Comparison of ENCODE assay signal across 19 mouse cellular contexts in genomic region chr12:104235915-104236314, GRCm38 (mm10). TPM values are rescaled to one million over a fixed set of nuclear protein-coding genes. Genes with fewer than 3 reads are reported as not detected.
DNase-seq lines count a peak whose midpoint lies in the region; ATAC-seq and TF ChIP-seq lines count a peak whose summit lies in the region.
"Had no signal": no experiment of that assay in that cellular context is flagged by ENCODE, and none has a peak within 500 bp of the region (broad histone marks: within the 10 kb centered on the region; RNA-seq: fewer than 3 reads in every experiment).

Gene Serpina3g (plus strand): TSS chr12:104236245.

- H3K36me3 ChIP-seq in kidney, postnatal 0 days (ENCODE audit: insufficient read depth, low read length): no peaks in the 10 kb centered on the region
- H3K36me3 ChIP-seq in splenic B cell, adult 2 months (ENCODE audit: control insufficient read depth, insufficient read depth, low read length, poor library complexity, severe bottlenecking): 0 out of 2 replicates have a peak, but pooled peaks cover 6% of the 10 kb centered on the region
- H3K36me3 ChIP-seq: embryonic facial prominence, embryonic 15.5 days; heart, embryonic 12.5 days; hindbrain, embryonic 12.5 days; limb, embryonic 10.5 days; lung, embryonic 15.5 days; neural tube, embryonic 13.5 days had no signal

- TF ChIP-seq CTCF in kidney, postnatal 0 days (IDR thresholded peaks at IDR 0.05; ENCODE audit: low read depth): no peak

- H3K9ac ChIP-seq in kidney, postnatal 0 days (ENCODE audit: low read depth, low read length): 0 out of 2 replicates have a peak within 1 kb of the TSS, but pooled peaks have one; percentile 27
- H3K9ac ChIP-seq: embryonic facial prominence, embryonic 15.5 days; forebrain, postnatal 0 days; heart, embryonic 12.5 days; hindbrain, embryonic 12.5 days; lung, embryonic 15.5 days; neural tube, embryonic 13.5 days had no signal

- DNase-seq in kidney, postnatal 0 days (ENCODE audit: low spot score): peak; percentile 92
- DNase-seq in kidney, postnatal 14 days: no peak
- no peak for DNase-seq in urinary bladder, adult 2 months (ENCODE audit: low spot score)
- no peak for DNase-seq in urinary bladder, adult 18-20 months (ENCODE audit: low spot score in 2 of 2)
- peak; percentile 78 for DNase-seq in induced T-regulatory cell, adult 2 months (ENCODE audit: low read depth)
- DNase-seq in splenic B cell, adult 2 months (ENCODE audit: low read depth, low spot score): peak; percentile 46
- DNase-seq in left cerebral cortex, adult 8-10 months (ENCODE audit: low spot score in 2 of 2): no peak
- DNase-seq in T-cell, adult 2 months (ENCODE audit: low spot score): no peak
- DNase-seq: cerebellum, postnatal 14 days; forebrain, postnatal 0 days; gastrocnemius, postnatal 10 days; kidney, adult 11 months; midbrain, embryonic 14.5 days had no signal

- H3K4me1 ChIP-seq in kidney, postnatal 0 days (replicated peaks; ENCODE audit: insufficient read depth, low read length): no peaks in the 10 kb centered on the region
- H3K4me1 ChIP-seq: embryonic facial prominence, embryonic 15.5 days; hindbrain, embryonic 12.5 days; limb, embryonic 10.5 days; lung, embryonic 15.5 days; neural tube, embryonic 13.5 days had no signal

- peak within 1 kb of the TSS; percentile 43 for H3K4me2 ChIP-seq in kidney, postnatal 0 days (ENCODE audit: low read length)
- H3K4me2 ChIP-seq: embryonic facial prominence, embryonic 15.5 days; heart, embryonic 12.5 days; hindbrain, embryonic 12.5 days; lung, embryonic 15.5 days; neural tube, embryonic 13.5 days had no signal

- H3K9me3 ChIP-seq in kidney, postnatal 0 days (replicated peaks; ENCODE audit: low read length): no peaks in the 10 kb centered on the region
- H3K9me3 ChIP-seq: embryonic facial prominence, embryonic 15.5 days; heart, embryonic 12.5 days; hindbrain, embryonic 12.5 days; limb, embryonic 10.5 days; lung, embryonic 15.5 days; neural tube, embryonic 13.5 days had no signal

- peak; percentile 80 for ATAC-seq in kidney, postnatal 0 days (replicated peaks; ENCODE audit: low FRiP score, low read depth)
- ATAC-seq: forebrain, postnatal 0 days had no signal

- H3K27me3 ChIP-seq in kidney, postnatal 0 days (ENCODE audit: insufficient read depth, low read length): no peaks in the 10 kb centered on the region
- no peaks in the 10 kb centered on the region for H3K27me3 ChIP-seq in splenic B cell, adult 2 months (ENCODE audit: control insufficient read depth, insufficient read depth, low read length, poor library complexity, severe bottlenecking)
- H3K27me3 ChIP-seq: embryonic facial prominence, embryonic 15.5 days; heart, embryonic 12.5 days; hindbrain, embryonic 12.5 days; lung, embryonic 15.5 days; neural tube, embryonic 13.5 days had no signal

- H3K4me3 ChIP-seq in kidney, postnatal 0 days (replicated peaks; ENCODE audit: low read depth, low read length): peak within 1 kb of the TSS; percentile 18
- H3K4me3 ChIP-seq: embryonic facial prominence, embryonic 15.5 days; heart, embryonic 12.5 days; hindbrain, embryonic 12.5 days; limb, embryonic 10.5 days; lung, embryonic 15.5 days; neural tube, embryonic 13.5 days had no signal

- peak within 1 kb of the TSS; percentile 71 for H3K27ac ChIP-seq in kidney, postnatal 0 days
- H3K27ac ChIP-seq: embryonic facial prominence, embryonic 15.5 days; hindbrain, embryonic 12.5 days; limb, embryonic 10.5 days; lung, embryonic 15.5 days; neural tube, embryonic 13.5 days had no signal

- WGBS in kidney, postnatal 0 days: 25% methylated on average over 5 of the region's 5 CpGs

RNA-seq across cellular contexts. Expression of gene Serpina3g, which starts in this region (rescaled TPM):
- polyA plus RNA-seq in kidney, postnatal 0 days (2015; fragmentation: Nextera tagmentation; extraction: Ambion mirVana): 37.8 and 38.8 TPM in 2 replicates
- 12.6 and 18.0 TPM in 2 replicates for polyA plus RNA-seq in urinary bladder, adult 2 months (2012; rRNA removed)
- total RNA-seq in left cerebral cortex, adult 8-10 months (2022): under 1 TPM in 3 of 4 experiments, not detected in 1; 0.43 to 0.72 (median 0.63) TPM

Comparison
In these comparisons a context has a peak if more than half of its experiments do, and no peak if none do; other contexts are left out.
1. DNase-seq: peak in kidney, postnatal 0 days (single experiment), induced T-regulatory cell, adult 2 months (single experiment) and splenic B cell, adult 2 months (single experiment); none in kidney, postnatal 14 days (single experiment), urinary bladder, adult 2 months (single experiment), urinary bladder, adult 18-20 months (0 of 2), left cerebral cortex, adult 8-10 months (0 of 2) and T-cell, adult 2 months (single experiment).